Mouse (Mus musculus) CH12.LX (cell line): Measurements from ENCODE around the gene Tcte3. TPM values are rescaled to one million over a fixed set of nuclear protein-coding genes. Genes with fewer than 3 reads are reported as not detected.
"Not testable (repeated sequence)": the region's sequence is repeated elsewhere in the genome, so short reads cannot be mapped to it uniquely, and the experiment has no call there.

Experiments
- DNase-seq: peaks from one replicate; pipeline ENCODE4 v3.0.0-alpha.2; 2013; ENCODE audit errors: extremely low read depth
- H3K27ac ChIP-seq: 2 replicates; pipeline ENCODE4 v1.5.1; 2012; ENCODE audit warnings: low read depth, mild to moderate bottlenecking, control low read depth, moderate library complexity; ENCODE audit not compliant: insufficient read depth
- H3K27me3 ChIP-seq: replicated peaks from 2 replicates; pipeline ENCODE3; 2012; ENCODE audit warnings: inconsistent platforms
- H3K36me3 ChIP-seq, 2 experiments: replicated peaks in 1 of 2; 2 replicates each; pipeline versions ENCODE3 to v1.6.1; 2012; ENCODE audit warnings: inconsistent platforms in 1 of 2, low read length in 1 of 2, mild to moderate bottlenecking in 1 of 2, mixed read lengths in 1 of 2, moderate library complexity in 1 of 2; ENCODE audit not compliant: control insufficient read depth in 1 of 2, insufficient read depth in 1 of 2
- H3K4me1 ChIP-seq, 2 experiments: 2 replicates each; pipeline ENCODE4 v1.6.1; 2012; ENCODE audit warnings: inconsistent platforms in 1 of 2, moderate library complexity in 1 of 2; ENCODE audit not compliant: insufficient read depth in 2 of 2, control insufficient read depth in 1 of 2
- H3K4me2 ChIP-seq: 2 replicates; pipeline ENCODE4 v1.6.1; 2012; ENCODE audit warnings: low read depth, mild to moderate bottlenecking, control low read depth; ENCODE audit not compliant: poor library complexity, insufficient read depth, severe bottlenecking
- H3K4me3 ChIP-seq, 3 experiments: fragments of 150-350 bp in 1 of 3; sonication (generic) in 1 of 3; replicated peaks in 1 of 3; 2 replicates each; pipeline versions ENCODE3 to v1.5.1; 2011 to 2012; ENCODE audit warnings: low read depth in 2 of 3, low read length in 2 of 3, mild to moderate bottlenecking in 2 of 3, moderate library complexity in 2 of 3, control low read depth in 1 of 3, improper control_type of control experiment in 1 of 3, inconsistent platforms in 1 of 3, mixed read lengths in 1 of 3; ENCODE audit not compliant: poor library complexity in 1 of 3
- H3K79me2 ChIP-seq: replicated peaks from 2 replicates; pipeline ENCODE4 v1.6.1; 2012; ENCODE audit warnings: mild to moderate bottlenecking, moderate library complexity; ENCODE audit not compliant: control insufficient read depth, poor library complexity, insufficient read depth, severe bottlenecking; ENCODE audit errors: extremely low read depth
- H3K9ac ChIP-seq: 2 replicates; pipeline ENCODE4 v1.6.1; 2012; ENCODE audit warnings: low read depth, mild to moderate bottlenecking, control low read depth, moderate library complexity; ENCODE audit not compliant: insufficient read depth
- H3K9me3 ChIP-seq: replicated peaks from 2 replicates; pipeline ENCODE3; 2012; ENCODE audit warnings: low read length, inconsistent platforms, mixed read lengths
- BHLHE40 ChIP-seq: IDR thresholded peaks from 2 replicates; pipeline ENCODE4 v1.6.1; 2011; ENCODE audit warnings: mild to moderate bottlenecking, low read depth, low read length, improper control_type of control experiment
- CHD2 ChIP-seq: IDR thresholded peaks from 2 replicates; pipeline ENCODE4 v1.6.1; 2011; ENCODE audit warnings: low read length, improper control_type of control experiment
- CTCF ChIP-seq, 2 experiments: IDR thresholded peaks in 1 of 2; conservative IDR thresholded peaks in 1 of 2; 2 replicates each; pipeline ENCODE4 v1.5.1; 2011 to 2012; ENCODE audit warnings: low read depth in 2 of 2, low read length in 2 of 2, improper control_type of control experiment in 1 of 2, inconsistent platforms in 1 of 2, mild to moderate bottlenecking in 1 of 2, moderate library complexity in 1 of 2
- ETS1 ChIP-seq: conservative IDR thresholded peaks from 2 replicates; pipeline ENCODE4 v1.6.1; 2012; ENCODE audit warnings: low read depth, mild to moderate bottlenecking, inconsistent platforms, low read length, improper control_type of control experiment, moderate library complexity
- IRF4 ChIP-seq: IDR thresholded peaks from 2 replicates; pipeline ENCODE4 v1.6.1; 2014; ENCODE audit warnings: low read depth, mild to moderate bottlenecking, inconsistent platforms, low read length, improper control_type of control experiment
- JUND ChIP-seq: conservative IDR thresholded peaks from 2 replicates; pipeline ENCODE4 v1.6.1; 2011; ENCODE audit warnings: low read depth, low read length, improper control_type of control experiment
- MAFK ChIP-seq: IDR thresholded peaks from 2 replicates; pipeline ENCODE4 v1.6.1; 2011; ENCODE audit warnings: low read length, improper control_type of control experiment; ENCODE audit not compliant: insufficient replicate concordance
- MAX ChIP-seq: IDR thresholded peaks from 2 replicates; pipeline ENCODE4 v1.6.1; 2011; ENCODE audit warnings: low read length, improper control_type of control experiment
- MYC ChIP-seq: IDR thresholded peaks from 2 replicates; pipeline ENCODE4 v1.6.1; 2011; ENCODE audit warnings: low read depth, mild to moderate bottlenecking, improper control_type of control experiment, low read length
- NELFE ChIP-seq: IDR thresholded peaks from 2 replicates; pipeline ENCODE4 v1.6.1; 2011; ENCODE audit warnings: low read depth, low read length, improper control_type of control experiment
- RAD21 ChIP-seq: IDR thresholded peaks from 2 replicates; pipeline ENCODE4 v1.6.1; 2011; ENCODE audit warnings: low read depth, mild to moderate bottlenecking, low read length, improper control_type of control experiment, moderate library complexity
- SIN3A ChIP-seq: IDR thresholded peaks from 2 replicates; pipeline ENCODE4 v1.6.1; 2012; ENCODE audit warnings: low read length, improper control_type of control experiment, inconsistent platforms
- SMC3 ChIP-seq: IDR thresholded peaks from 2 replicates; pipeline ENCODE4 v1.6.1; 2011; ENCODE audit warnings: low read depth, low read length, improper control_type of control experiment
- USF2 ChIP-seq: conservative IDR thresholded peaks from 2 replicates; pipeline ENCODE4 v1.6.1; 2011; ENCODE audit warnings: low read depth, low read length, improper control_type of control experiment
- ZC3H11A ChIP-seq: IDR thresholded peaks from 2 replicates; pipeline ENCODE4 v1.6.1; 2012; ENCODE audit warnings: low read depth, mild to moderate bottlenecking, inconsistent platforms, low read length, improper control_type of control experiment
- dilution Hi-C: fragments of 300-500 bp; cut with MboI; formaldehyde crosslinking; loops from 2 replicates; pipeline ENCODE4 v1.14.3; 2020; ENCODE audit warnings: low sequenced_read_pairs; ENCODE audit not compliant: extremely low pct_unique_long_range_greater_than_20kb, extremely low pct_ligation_motif_present
- in situ Hi-C: fragments of 300-500 bp; cut with MboI; formaldehyde crosslinking; loops from 3 replicates; pipeline ENCODE4 v1.14.3; 2019; ENCODE audit warnings: low sequenced_read_pairs, low pct_ligation_motif_present, low pct_unique_long_range_greater_than_20kb, mixed read lengths
- polyA plus RNA-seq: library from polyadenylated mRNA; unstranded; fragments of >175 nt; gene quantifications from 2 replicates; pipeline ENCODE4 v1.2.1, GENCODE M21; 2012; ENCODE audit warnings: low read depth; ENCODE audit not compliant: insufficient read length
- total RNA-seq, 2 experiments: library from RNA; depleted of rRNA; stranded (reverse); fragments of 300-350 nt in 1 of 2; fragments of >200 nt in 1 of 2; gene quantifications; 2 replicates each; pipeline ENCODE4 v1.2.3; 2012 to 2014

Tcte3 gene
- 1.9 and 2.9 TPM in 2 replicates for total RNA-seq (2012; rRNA removed)
- 1.00 TPM in 1 of 2 replicates, not detected in the other for total RNA-seq (2014; rRNA removed)
- 4.2 and 5.8 TPM in 2 replicates for polyA plus RNA-seq

DNA sequence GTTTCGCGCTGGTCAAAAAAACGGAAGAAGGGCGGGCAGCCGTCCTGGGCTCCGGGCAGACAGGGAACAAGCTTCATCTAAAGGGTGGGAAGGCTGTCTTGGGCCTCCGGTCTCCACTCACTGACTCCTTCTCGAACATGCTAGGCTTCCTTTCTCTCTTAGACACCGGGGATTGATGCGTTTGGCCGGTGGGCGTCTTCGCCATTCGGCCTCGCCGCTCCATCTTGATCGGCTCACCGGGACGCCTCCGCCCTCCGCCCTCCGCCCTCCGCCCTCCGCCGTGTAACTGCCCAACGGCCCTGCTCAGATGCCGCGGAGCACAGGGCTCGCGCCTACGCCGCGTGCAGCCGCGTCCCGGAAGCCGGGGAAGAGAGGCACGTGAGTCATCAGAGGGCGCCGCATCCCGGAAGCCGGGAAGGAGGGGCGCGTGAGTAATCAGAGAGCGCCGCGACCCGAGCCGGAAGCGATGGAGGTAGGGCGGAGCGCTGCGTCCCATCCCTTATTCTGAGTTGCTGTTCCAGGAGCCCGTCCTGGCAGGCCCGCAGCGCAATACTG is at the start of gene Tcte3, which contains the start of the genes Ermard and Gm3448:
Gene Tcte3, minus strand, starts transcription at position 314 of the 555 bp plus-strand sequence.
Gene Ermard, plus strand, starts transcription at position 34 of the 555 bp plus-strand sequence.
Gene Gm3448, minus strand, starts transcription at position 363 of the 555 bp plus-strand sequence.
- H3K4me2 ChIP-seq, H3K9ac ChIP-seq, H3K4me1 ChIP-seq, H3K27ac ChIP-seq, H3K79me2 ChIP-seq, H3K4me3 ChIP-seq, in situ Hi-C loops, dilution Hi-C loops, H3K27me3 ChIP-seq, DNase-seq, H3K9me3 ChIP-seq, H3K36me3 ChIP-seq: not testable (repeated sequence)

DNA sequence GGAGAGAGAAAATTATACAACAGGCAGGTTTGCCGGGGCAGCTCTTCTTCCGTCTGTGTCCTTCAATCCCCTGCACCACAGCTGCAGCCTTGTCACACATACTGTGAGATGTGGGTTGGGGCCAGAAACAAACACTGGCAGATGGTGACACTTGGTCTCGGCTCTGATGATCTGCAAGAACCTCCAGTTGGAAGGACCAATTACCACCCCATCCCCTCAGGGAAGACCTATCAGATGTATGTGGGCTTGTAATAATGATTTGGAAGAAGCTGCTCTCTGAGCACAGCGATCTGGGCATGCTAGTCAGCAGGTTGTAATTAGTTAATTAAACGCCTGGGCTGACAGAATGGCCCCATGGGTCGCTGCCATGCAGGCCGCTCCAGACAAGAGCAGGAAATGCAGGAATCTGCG is 47.3 kb upstream of the Tcte3 start:
- Histone ChIP-seq H3K4me2 (no peak overlapping the region), H3K9me3 (no peaks in the 10 kb centered on the region), H3K79me2 (no peaks in the 10 kb centered on the region), H3K4me1 (peaks cover 10 to 32% of the 10 kb centered on the region in 2 experiments; a peak in 3 of 4 replicates), H3K27ac (no peak overlapping the region), H3K27me3 (no peaks in the 10 kb centered on the region), H3K4me3 (no peak overlapping the region), H3K9ac (no peak overlapping the region), H3K36me3 (no peaks in the 10 kb centered on the region)
- in situ Hi-C loops (no loop called here), dilution Hi-C loops (no loop called here)
- TF ChIP-seq NELFE (no peak), SMC3 (no peak), CHD2 (no peak), MAFK (no peak), JUND (no peak), MYC (no peak), ZC3H11A (no peak), USF2 (no peak), IRF4 (no peak), RAD21 (no peak), ETS1 (no peak), SIN3A (no peak), MAX (no peak), CTCF (conservative IDR thresholded peaks at IDR 0.05 in 1 of 2, IDR thresholded peaks at IDR 0.05 in 1 of 2; ENCODE audit: low read depth in 2 of 2, low read length in 2 of 2) (no peak)
- DNase-seq: no peak

DNA sequence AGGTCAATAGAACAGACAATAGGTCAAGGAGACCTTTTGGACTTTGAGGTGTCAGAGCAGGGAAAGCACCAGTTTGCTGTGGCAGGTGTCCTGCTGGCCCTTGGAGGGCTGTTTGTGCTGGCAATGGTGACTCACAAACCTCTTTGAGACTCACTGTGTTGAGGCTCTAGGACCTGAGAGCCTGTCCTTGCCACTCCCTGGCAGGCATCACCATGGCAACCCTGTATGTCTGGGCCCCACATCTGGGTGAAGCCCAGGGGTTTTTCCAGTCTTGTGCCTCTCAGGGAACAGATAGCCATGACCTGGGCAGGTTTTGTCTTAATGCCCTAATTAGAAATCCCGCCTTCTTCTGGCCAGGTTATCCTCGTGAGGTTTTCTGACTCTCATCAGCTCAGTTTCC is 46.9 kb upstream of the Tcte3 start:
- peak; percentile 55 for DNase-seq
- Histone ChIP-seq H3K9me3 (no peaks in the 10 kb centered on the region), H3K27ac (no peak overlapping the region), H3K79me2 (no peaks in the 10 kb centered on the region), H3K4me3 (no peak overlapping the region), H3K4me1 (peaks cover 7 to 28% of the 10 kb centered on the region in 2 experiments; a peak in 3 of 4 replicates), H3K9ac (no peak overlapping the region), H3K27me3 (no peaks in the 10 kb centered on the region), H3K36me3 (no peaks in the 10 kb centered on the region), H3K4me2 (peak overlapping the region; percentile 26)
- in situ Hi-C loops: no loop called here
- dilution Hi-C loops: no loop called here
- TF ChIP-seq SMC3 (no peak), BHLHE40 (peak; percentile 21; the same call in 1 of the 2 replicates)
